Mouse (Mus musculus) gastrocnemius, postnatal 14 days (tissue): Measurements from ENCODE around the gene Rimbp2. TPM values are rescaled to one million over a fixed set of nuclear protein-coding genes. Genes with fewer than 3 reads are reported as not detected.

Source experiments
- DNase-seq: peaks from one replicate; pipeline ENCODE4 v3.0.0; 2021; ENCODE audit warnings: mixed read lengths
- intact Hi-C: fragments of 180-260 bp; cut with DNase I; formaldehyde crosslinking; loops from one replicate; pipeline ENCODE4 v1.15.1; 2025; ENCODE audit warnings: low total_unique reads
- total RNA-seq, 2 experiments: library from RNA; stranded (reverse); gene quantifications; 2 replicates each; pipeline ENCODE4 v1.2.3; 2021

Gene Rimbp2
- total RNA-seq, 2 experiments from 2014 or later: 0.12 TPM; not detected in 1

- intact Hi-C loops: no loop called here
- DNase-seq: no peak
Measured at GRCm38 (mm10) chr5:128940436-128940835, 12.8 kb downstream of the Rimbp2 start.

- DNase-seq: no peak
Measured at GRCm38 (mm10) chr5:128935359-128935899, 17.9 kb downstream of the Rimbp2 start.

GRCm38 (mm10) chr5:128932776-128933175 lies 20.5 kb downstream of the Rimbp2 start:
- DNase-seq: no peak
- intact Hi-C loops: no loop called here

More at GRCm38 (mm10) chr5:128935359-128935899, 17.9 kb downstream of the Rimbp2 start:
- intact Hi-C loops: no loop called here

- intact Hi-C loops: no loop called here
- DNase-seq: no peak
Measured at GRCm38 (mm10) chr5:128925073-128925472, 28.2 kb downstream of the Rimbp2 start.

GRCm38 (mm10) chr5:128920112-128920511 lies 33.2 kb downstream of the Rimbp2 start:
- no peak for DNase-seq
- intact Hi-C loops: no loop called here

- intact Hi-C loops: no loop called here
- peak; percentile 59 for DNase-seq
Measured at GRCm38 (mm10) chr5:128917116-128917959, 35.9 kb downstream of the Rimbp2 start.

- intact Hi-C loops: no loop called here
- DNase-seq: no peak
Measured at GRCm38 (mm10) chr5:128913820-128914219, 39.5 kb downstream of the Rimbp2 start.

GRCm38 (mm10) chr5:128912374-128912773 lies 40.9 kb downstream of the Rimbp2 start:
- DNase-seq: no peak
- intact Hi-C loops: no loop called here

GRCm38 (mm10) chr5:128911593-128911992 lies 41.7 kb downstream of the Rimbp2 start:
- no peak for DNase-seq
- intact Hi-C loops: no loop called here

GRCm38 (mm10) chr5:128904113-128904512 lies 49.2 kb downstream of the Rimbp2 start:
- intact Hi-C loops: no loop called here
- DNase-seq: no peak

- intact Hi-C loops: no loop called here
- DNase-seq: no peak
Measured at GRCm38 (mm10) chr5:128903120-128903519, 50.2 kb downstream of the Rimbp2 start.

GRCm38 (mm10) chr5:128899971-128900370 lies 53.3 kb downstream of the Rimbp2 start:
- intact Hi-C loops: no loop called here
- no peak for DNase-seq

GRCm38 (mm10) chr5:128894921-128895320 lies 58.4 kb downstream of the Rimbp2 start:
- intact Hi-C loops: no loop called here
- no peak for DNase-seq

- intact Hi-C loops: no loop called here
- no peak for DNase-seq
Measured at GRCm38 (mm10) chr5:128887546-128887945, 65.7 kb downstream of the Rimbp2 start.

GRCm38 (mm10) chr5:128884320-128884719 lies 69.0 kb downstream of the Rimbp2 start:
- intact Hi-C loops: no loop called here

GRCm38 (mm10) chr5:128879092-128879491 lies 74.2 kb downstream of the Rimbp2 start:
- intact Hi-C loops: no loop called here
- DNase-seq: no peak

More at GRCm38 (mm10) chr5:128884320-128884719, 69.0 kb downstream of the Rimbp2 start:
- no peak for DNase-seq

- DNase-seq: no peak
- intact Hi-C loops: no loop called here
Measured at GRCm38 (mm10) chr5:128877425-128878035, 75.8 kb downstream of the Rimbp2 start.

GRCm38 (mm10) chr5:128871706-128872105 lies 81.6 kb downstream of the Rimbp2 start:
- intact Hi-C loops: no loop called here
- no peak for DNase-seq

GRCm38 (mm10) chr5:128866811-128867210 lies 86.5 kb downstream of the Rimbp2 start:
- intact Hi-C loops: no loop called here
- DNase-seq: no peak

- no peak for DNase-seq
- intact Hi-C loops: no loop called here
Measured at GRCm38 (mm10) chr5:128866291-128866690, 87.0 kb downstream of the Rimbp2 start.

- no peak for DNase-seq
- intact Hi-C loops: no loop called here
Measured at GRCm38 (mm10) chr5:128863497-128863896, 89.8 kb downstream of the Rimbp2 start.
